Mouse (Mus musculus) layer of hippocampus, postnatal 25 days (tissue): Measurements from ENCODE around the gene Wdr74. TPM values are rescaled to one million over a fixed set of nuclear protein-coding genes. Genes with fewer than 3 reads are reported as not detected.

ENCODE experiments used
- DNase-seq, 2 experiments: peaks; one replicate each; pipeline ENCODE4 v3.0.0; 2022; ENCODE audit warnings: mixed read lengths in 2 of 2, low spot score in 1 of 2; ENCODE audit errors: extremely low spot score in 1 of 2
- microRNA-seq, 2 experiments: library from miRNA; unstranded; fragments of <30 nt; microRNA quantifications; one replicate each; pipeline ENCODE4 v1.2.0; 2021
- total RNA-seq, 2 experiments: library from RNA; stranded (reverse); gene quantifications; 2 replicates each; pipeline ENCODE4 v1.2.3; 2021

The Wdr74 gene
- total RNA-seq, 2 experiments from 2014 or later = 43.9 to 53.6 TPM

- DNase-seq = no peak
Observed at GRCm38 (mm10) chr19:8789171-8789570, 53.5 kb downstream of the Wdr74 start.

GRCm38 (mm10) chr19:8790171-8790570 lies 54.5 kb downstream of the Wdr74 start:
- DNase-seq = no peak

Small RNAs within 50 kb of the gene (microRNA-seq; reads per million reads assigned to microRNA genes)
- gene Mir6992 = 0 reads per million in 2 experiments

Other genes starting within 250 kb of the Wdr74 start
- 10 to 100 TPM in 1 of 2 experiments, 1 to 10 TPM in 1; 9.5 to 12.3 TPM for gene Slc22a8, start 144.6 kb upstream of the Wdr74 start, total RNA-seq
- gene Slc22a6, start 117.8 kb upstream of the Wdr74 start, total RNA-seq = 1 to 10 TPM; 1.5 to 1.6 TPM
- gene Chrm1, start 72.0 kb upstream of the Wdr74 start, total RNA-seq = 100 to 1,000 TPM; 188 to 200 TPM
- gene Slc3a2, start 12.5 kb upstream of the Wdr74 start, total RNA-seq = 100 to 1,000 TPM; 155 to 170 TPM
- gene 1700092M07Rik, start 4.9 kb downstream of the Wdr74 start, total RNA-seq = 1 to 10 TPM in 1 of 2 experiments, not detected in 1; 1.5 TPM
- 10 to 100 TPM; 59.9 to 70.7 TPM for gene Stx5a, start 5.6 kb downstream of the Wdr74 start, total RNA-seq
- gene Nxf1, start 21.2 kb downstream of the Wdr74 start, total RNA-seq = 10 to 100 TPM; 75.4 to 95.3 TPM
- 100 to 1,000 TPM in 1 of 2 experiments, 10 to 100 TPM in 1; 92.1 to 101 TPM for gene Tmem223, start 35.2 kb downstream of the Wdr74 start, total RNA-seq
- 10 to 100 TPM in 1 of 2 experiments, 1 to 10 TPM in 1; 8.5 to 10.1 TPM for gene Tmem179b, start 38.6 kb downstream of the Wdr74 start, total RNA-seq
- 10 to 100 TPM; 13.8 to 14.1 TPM for gene Taf6l, start 50.6 kb downstream of the Wdr74 start, total RNA-seq
- 100 to 1,000 TPM; 112 to 130 TPM for gene Polr2g, start 62.8 kb downstream of the Wdr74 start, total RNA-seq
- 1 to 10 TPM; 6.4 to 6.6 TPM for gene Zbtb3, start 66.7 kb downstream of the Wdr74 start, total RNA-seq
- gene Ttc9c, start 83.5 kb downstream of the Wdr74 start, total RNA-seq = 10 to 100 TPM; 35.3 to 36.4 TPM
- gene Hnrnpul2, start 84.2 kb downstream of the Wdr74 start, total RNA-seq = 100 to 1,000 TPM; 109 to 120 TPM
- gene AC129217.1, start 93.9 kb downstream of the Wdr74 start, total RNA-seq = 1 to 10 TPM in 1 of 2 experiments, not detected in 1; 4.5 TPM
- gene Bscl2, start 101.6 kb downstream of the Wdr74 start, total RNA-seq = 100 to 1,000 TPM; 103 to 111 TPM
- gene Gng3, start 103.4 kb downstream of the Wdr74 start, total RNA-seq = 100 to 1,000 TPM; 188 to 192 TPM
- under 1 TPM; 0.28 to 0.47 TPM for gene Lrrn4cl, start 114.9 kb downstream of the Wdr74 start, total RNA-seq
- gene Ubxn1, start 135.7 kb downstream of the Wdr74 start, total RNA-seq = 10 to 100 TPM; 92.2 to 98.9 TPM
- gene Uqcc3, start 145.1 kb downstream of the Wdr74 start, total RNA-seq = 10 to 100 TPM; 31.2 to 36.4 TPM
- gene Lbhd1, start 147.9 kb downstream of the Wdr74 start, total RNA-seq = 10 to 100 TPM; 10.1 to 16.2 TPM
- not detected for gene Gm49403, start 148.1 kb downstream of the Wdr74 start, total RNA-seq
- 10 to 100 TPM; 22.0 to 25.7 TPM for gene 1810009A15Rik, start 153.0 kb downstream of the Wdr74 start, total RNA-seq
- 1 to 10 TPM; 1.6 to 2.2 TPM for gene Gm49416, start 153.1 kb downstream of the Wdr74 start, total RNA-seq
- 10 to 100 TPM; 26.1 to 27.0 TPM for gene Ints5, start 157.2 kb downstream of the Wdr74 start, total RNA-seq
- 100 to 1,000 TPM; 116 to 122 TPM for gene Ganab, start 162.2 kb downstream of the Wdr74 start, total RNA-seq
- gene B3gat3, start 184.5 kb downstream of the Wdr74 start, total RNA-seq = 100 to 1,000 TPM; 169 to 172 TPM
- gene Rom1, start 193.5 kb downstream of the Wdr74 start, total RNA-seq = 1 to 10 TPM; 4.8 to 6.4 TPM
- 10 to 100 TPM in 1 of 2 experiments, 1 to 10 TPM in 1; 9.1 to 11.1 TPM for gene Eml3, start 193.7 kb downstream of the Wdr74 start, total RNA-seq
- gene Mta2, start 206.0 kb downstream of the Wdr74 start, total RNA-seq = 10 to 100 TPM; 51.2 to 58.4 TPM
- 10 to 100 TPM; 19.4 to 20.1 TPM for gene Tut1, start 218.0 kb downstream of the Wdr74 start, total RNA-seq
- 100 to 1,000 TPM; 215 to 256 TPM for gene Eef1g, start 231.2 kb downstream of the Wdr74 start, total RNA-seq